Mouse (Mus musculus): ENCODE measurements at regions not wholly inside any gene's neighbourhood (a gene's known extent, or its start where the extent isn't known, plus 50 kb on each side); places are given as distances from the start of the nearest gene placed in this dataset.

GRCm38 (mm10) chr1:124156832-124157231 is 111.5 kb upstream of the Dpp10 start:
- Histone ChIP-seq H3K4me2 (ENCODE audit: low read depth, low read length) (no peak overlapping the region), H3K27me3 (ENCODE audit: insufficient read depth, low read length) (no peaks in the 10 kb centered on the region), H3K27ac (no peak overlapping the region), H3K9me3 (ENCODE audit: low read length) (no peaks in the 10 kb centered on the region), H3K4me3 (ENCODE audit: low read length) (no peak overlapping the region), H3K36me3 (ENCODE audit: insufficient read depth, low read length) (no peaks in the 10 kb centered on the region), H3K9ac (replicated peaks; ENCODE audit: low read length) (no peak overlapping the region), H3K4me1 (ENCODE audit: insufficient read depth, low read length) (no peaks in the 10 kb centered on the region)
- no peak for ATAC-seq
- 74% methylated on average over 1 of the region's 1 CpGs for WGBS
- no peak for TF ChIP-seq CTCF (IDR thresholded peaks at IDR 0.05; ENCODE audit: low read depth)
- no peak for DNase-seq (ENCODE audit: low spot score)

- TF ChIP-seq CTCF (IDR thresholded peaks at IDR 0.05; ENCODE audit: low read depth): no peak
- DNase-seq (ENCODE audit: low spot score): no peak
- ATAC-seq: no peak
Measured at GRCm38 (mm10) chr1:124152101-124152500, 106.7 kb upstream of the Dpp10 start.

GRCm38 (mm10) chr1:124148590-124148989 is 103.2 kb upstream of the Dpp10 start:
- H3K9me3 ChIP-seq (ENCODE audit: low read length): no peaks in the 10 kb centered on the region
- H3K4me2 ChIP-seq (ENCODE audit: low read depth, low read length): no peak overlapping the region
- no peaks in the 10 kb centered on the region for H3K36me3 ChIP-seq (ENCODE audit: insufficient read depth, low read length)
- no peak overlapping the region for H3K4me3 ChIP-seq (ENCODE audit: low read length)
- TF ChIP-seq CTCF (IDR thresholded peaks at IDR 0.05; ENCODE audit: low read depth): no peak
- no peak overlapping the region for H3K9ac ChIP-seq (replicated peaks; ENCODE audit: low read length)
- H3K4me1 ChIP-seq (ENCODE audit: insufficient read depth, low read length): no peaks in the 10 kb centered on the region
- no peak for ATAC-seq
- no peak overlapping the region for H3K27ac ChIP-seq
- DNase-seq (ENCODE audit: low spot score): peak; percentile 21
- WGBS: 66% methylated on average over 4 of the region's 4 CpGs
- H3K27me3 ChIP-seq (ENCODE audit: insufficient read depth, low read length): no peaks in the 10 kb centered on the region

More at GRCm38 (mm10) chr1:124152101-124152500, 106.7 kb upstream of the Dpp10 start:
- Histone ChIP-seq H3K36me3 (ENCODE audit: insufficient read depth, low read length) (no peaks in the 10 kb centered on the region), H3K27me3 (ENCODE audit: insufficient read depth, low read length) (no peaks in the 10 kb centered on the region), H3K9me3 (ENCODE audit: low read length) (no peaks in the 10 kb centered on the region), H3K4me3 (ENCODE audit: low read length) (no peak overlapping the region), H3K4me2 (ENCODE audit: low read depth, low read length) (no peak overlapping the region), H3K4me1 (ENCODE audit: insufficient read depth, low read length) (no peaks in the 10 kb centered on the region), H3K9ac (replicated peaks; ENCODE audit: low read length) (no peak overlapping the region), H3K27ac (no peak overlapping the region)

GRCm38 (mm10) chr1:124104286-124104846 is 59.0 kb upstream of the Dpp10 start:
- H3K36me3 ChIP-seq (ENCODE audit: insufficient read depth, low read length): no peaks in the 10 kb centered on the region
- H3K4me2 ChIP-seq (ENCODE audit: low read depth, low read length): no peak overlapping the region
- H3K27ac ChIP-seq: no peak overlapping the region
- no peak for ATAC-seq
- no peak overlapping the region for H3K4me3 ChIP-seq (ENCODE audit: low read length)
- no peak for TF ChIP-seq CTCF (IDR thresholded peaks at IDR 0.05; ENCODE audit: low read depth)
- 46% methylated on average over 3 of the region's 3 CpGs for WGBS
- no peak overlapping the region for H3K9ac ChIP-seq (replicated peaks; ENCODE audit: low read length)
- H3K9me3 ChIP-seq (ENCODE audit: low read length): no peaks in the 10 kb centered on the region
- H3K4me1 ChIP-seq (ENCODE audit: insufficient read depth, low read length): no peaks in the 10 kb centered on the region
- no peak for DNase-seq (ENCODE audit: low spot score)
- H3K27me3 ChIP-seq (ENCODE audit: insufficient read depth, low read length): no peaks in the 10 kb centered on the region

GRCm38 (mm10) chr1:124103049-124103448 is 57.7 kb upstream of the Dpp10 start:
- H3K4me1 ChIP-seq (ENCODE audit: insufficient read depth, low read length): no peaks in the 10 kb centered on the region
- TF ChIP-seq CTCF (IDR thresholded peaks at IDR 0.05; ENCODE audit: low read depth): peak; percentile 32; the same call in 1 of the 2 replicates

More at GRCm38 (mm10) chr1:124103049-124103448, 57.7 kb upstream of the Dpp10 start:
- Histone ChIP-seq H3K9ac (replicated peaks; ENCODE audit: low read length) (no peak overlapping the region), H3K9me3 (ENCODE audit: low read length) (no peaks in the 10 kb centered on the region), H3K4me3 (ENCODE audit: low read length) (no peak overlapping the region), H3K4me2 (ENCODE audit: low read depth, low read length) (no peak overlapping the region), H3K27me3 (ENCODE audit: insufficient read depth, low read length) (no peaks in the 10 kb centered on the region), H3K27ac (no peak overlapping the region), H3K36me3 (ENCODE audit: insufficient read depth, low read length) (no peaks in the 10 kb centered on the region)
- DNase-seq (ENCODE audit: low spot score) (no peak), ATAC-seq (no peak)
- 60% methylated on average over 1 of the region's 1 CpGs for WGBS

Measured in hindbrain, postnatal 0 days (tissue).